Mouse (Mus musculus) MN1 (cell line): ENCODE measurements at regions not wholly inside any gene's neighbourhood (a gene's known extent, or its start where the extent isn't known, plus 50 kb on each side); places are given as distances from the start of the nearest gene placed in this dataset.

Source experiments
- DNase-seq: peaks from one replicate; pipeline ENCODE4 v3.0.0-alpha.2; 2016; ENCODE audit warnings: low spot score

- DNase-seq, result no peak
Measured at GRCm38 (mm10) chr8:34374242-34374641, 262.7 kb upstream of the Gm10131 start.

GRCm38 (mm10) chr8:34372666-34372980, 261.1 kb upstream of the Gm10131 start:
- DNase-seq, result peak; percentile 69

- DNase-seq, result no peak
Measured at GRCm38 (mm10) chr8:34371973-34372665, 260.6 kb upstream of the Gm10131 start.

- DNase-seq, result no peak
Measured at GRCm38 (mm10) chr8:34371391-34371790, 259.9 kb upstream of the Gm10131 start.

- no peak for DNase-seq
Measured at GRCm38 (mm10) chr8:34368556-34368955, 257.0 kb upstream of the Gm10131 start.

- DNase-seq, result no peak
Measured at GRCm38 (mm10) chr8:34364446-34365035, 253.0 kb upstream of the Gm10131 start.

- no peak for DNase-seq
Measured at GRCm38 (mm10) chr8:34363679-34364078, 252.1 kb upstream of the Gm10131 start.

GRCm38 (mm10) chr8:34363131-34363530, 251.6 kb upstream of the Gm10131 start:
- DNase-seq, result no peak

- no peak for DNase-seq
Measured at GRCm38 (mm10) chr8:34361377-34361776, 249.8 kb upstream of the Gm10131 start.

GRCm38 (mm10) chr8:34359776-34360175, 248.2 kb upstream of the Gm10131 start:
- DNase-seq, result peak; percentile 86

GRCm38 (mm10) chr8:34355059-34355458, 243.5 kb upstream of the Gm10131 start:
- DNase-seq, result no peak

GRCm38 (mm10) chr8:34353140-34353855, 241.8 kb upstream of the Gm10131 start:
- no peak for DNase-seq

- DNase-seq, result no peak
Measured at GRCm38 (mm10) chr8:34334851-34335250, 223.3 kb upstream of the Gm10131 start.

GRCm38 (mm10) chr8:34331673-34332072, 220.1 kb upstream of the Gm10131 start:
- no peak for DNase-seq

- DNase-seq, result peak; percentile 67
Measured at GRCm38 (mm10) chr8:34326614-34326965, 215.1 kb upstream of the Gm10131 start.

GRCm38 (mm10) chr8:34325841-34326613, 214.5 kb upstream of the Gm10131 start:
- DNase-seq, result peak; percentile 84

GRCm38 (mm10) chr8:34320158-34320587, 208.6 kb upstream of the Gm10131 start:
- peak; percentile 87 for DNase-seq

- DNase-seq, result no peak
Measured at GRCm38 (mm10) chr8:34319719-34320118, 208.2 kb upstream of the Gm10131 start.

GRCm38 (mm10) chr8:34315233-34315632, 203.7 kb upstream of the Gm10131 start:
- DNase-seq, result no peak

- DNase-seq, result peak; percentile 37
Measured at GRCm38 (mm10) chr8:34305542-34306485, 194.3 kb upstream of the Gm10131 start.

- DNase-seq, result no peak
Measured at GRCm38 (mm10) chr8:34303815-34304214, 192.3 kb upstream of the Gm10131 start.
